Mouse (Mus musculus): ENCODE measurements at regions not wholly inside any gene's neighbourhood (a gene's known extent, or its start where the extent isn't known, plus 50 kb on each side); places are given as distances from the start of the nearest gene placed in this dataset.

GRCm38 (mm10) chr6:147759485-147759884, 283.9 kb downstream of the Ccdc91 start:
- WGBS (ENCODE audit: insufficient replicate concordance), result 32% methylated on average over 7 of the region's 7 CpGs
- H3K27ac ChIP-seq, result no peak overlapping the region
- ATAC-seq (ENCODE audit: low read depth) (no peak), DNase-seq (no peak)
- H3K27me3 ChIP-seq, result no peaks in the 10 kb centered on the region
- H3K4me1 ChIP-seq (replicated peaks), result peaks cover 6% of the 10 kb centered on the region
- no peak overlapping the region for H3K4me2 ChIP-seq
- H3K4me3 ChIP-seq (replicated peaks), result no peak overlapping the region
- H3K9ac ChIP-seq, result no peak overlapping the region
- no peaks in the 10 kb centered on the region for H3K36me3 ChIP-seq
- no peaks in the 10 kb centered on the region for H3K9me3 ChIP-seq (replicated peaks)

DNA sequence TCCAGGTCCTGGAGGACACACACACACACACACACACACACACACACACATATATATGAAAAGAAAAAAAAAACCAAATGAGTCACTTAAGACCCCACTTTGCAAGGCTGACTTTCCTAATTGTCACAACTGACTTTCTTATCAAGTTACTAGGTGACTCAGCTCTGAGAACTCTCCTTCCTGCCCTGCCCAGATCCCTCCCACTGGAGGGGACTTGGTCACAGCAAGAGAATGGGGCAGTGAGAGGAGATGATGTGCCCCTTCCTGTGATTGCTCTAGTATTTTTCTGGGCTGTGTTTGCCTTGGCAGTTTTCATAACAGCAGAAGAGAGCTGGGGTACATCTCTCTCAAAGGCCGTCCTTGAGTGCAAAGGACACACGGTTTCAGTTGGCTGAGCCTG, 284.5 kb downstream of the Ccdc91 start:
- no peak for DNase-seq
- Histone ChIP-seq H3K4me3 (replicated peaks) (no peak overlapping the region), H3K9ac (no peak overlapping the region), H3K27ac (no peak overlapping the region), H3K4me1 (replicated peaks) (peaks cover 6% of the 10 kb centered on the region), H3K9me3 (replicated peaks) (no peaks in the 10 kb centered on the region), H3K36me3 (no peaks in the 10 kb centered on the region), H3K27me3 (no peaks in the 10 kb centered on the region), H3K4me2 (no peak overlapping the region)
- ATAC-seq (ENCODE audit: low read depth), result peak; percentile 53; the same call in 1 of the 2 replicates
- 41% methylated on average over 2 of the region's 2 CpGs for WGBS (ENCODE audit: insufficient replicate concordance)

GRCm38 (mm10) chr6:147765241-147765640, 281.8 kb upstream of the Far2 start:
- WGBS (ENCODE audit: insufficient replicate concordance), result 54% methylated on average over 1 of the region's 1 CpGs
- no peak overlapping the region for H3K4me3 ChIP-seq (replicated peaks)
- no peak overlapping the region for H3K27ac ChIP-seq
- H3K9me3 ChIP-seq (replicated peaks), result no peaks in the 10 kb centered on the region
- no peak overlapping the region for H3K9ac ChIP-seq
- H3K4me1 ChIP-seq (replicated peaks), result peaks cover 1% of the 10 kb centered on the region
- no peak for ATAC-seq (ENCODE audit: low read depth)
- DNase-seq, result no peak
- H3K4me2 ChIP-seq, result no peak overlapping the region
- H3K27me3 ChIP-seq, result no peaks in the 10 kb centered on the region
- no peaks in the 10 kb centered on the region for H3K36me3 ChIP-seq

- Histone ChIP-seq H3K9me3 (replicated peaks) (no peaks in the 10 kb centered on the region), H3K4me1 (replicated peaks) (no peaks in the 10 kb centered on the region), H3K4me3 (replicated peaks) (no peak overlapping the region), H3K27me3 (no peaks in the 10 kb centered on the region), H3K4me2 (no peak overlapping the region), H3K36me3 (no peaks in the 10 kb centered on the region), H3K27ac (no peak overlapping the region), H3K9ac (no peak overlapping the region)
- 51% methylated on average over 5 of the region's 5 CpGs for WGBS (ENCODE audit: insufficient replicate concordance)
- ATAC-seq (ENCODE audit: low read depth) (no peak), DNase-seq (no peak)
Observed at GRCm38 (mm10) chr6:147769180-147769579, 277.9 kb upstream of the Far2 start.

- Histone ChIP-seq H3K36me3 (no peaks in the 10 kb centered on the region), H3K4me1 (replicated peaks) (no peaks in the 10 kb centered on the region), H3K4me2 (no peak overlapping the region), H3K27ac (no peak overlapping the region), H3K9ac (no peak overlapping the region), H3K27me3 (no peaks in the 10 kb centered on the region), H3K4me3 (replicated peaks) (no peak overlapping the region), H3K9me3 (replicated peaks) (no peaks in the 10 kb centered on the region)
- ATAC-seq (ENCODE audit: low read depth) (no peak), DNase-seq (no peak)
Observed at GRCm38 (mm10) chr6:147770034-147770433, 277.0 kb upstream of the Far2 start.

- Histone ChIP-seq H3K4me1 (replicated peaks) (no peaks in the 10 kb centered on the region), H3K36me3 (no peaks in the 10 kb centered on the region), H3K9me3 (replicated peaks) (no peaks in the 10 kb centered on the region), H3K27ac (no peak overlapping the region), H3K4me3 (replicated peaks) (no peak overlapping the region), H3K9ac (no peak overlapping the region), H3K4me2 (no peak overlapping the region), H3K27me3 (no peaks in the 10 kb centered on the region)
- no peak for DNase-seq
- WGBS (ENCODE audit: insufficient replicate concordance), result 34% methylated on average over 4 of the region's 4 CpGs
- no peak for ATAC-seq (ENCODE audit: low read depth)
Observed at GRCm38 (mm10) chr6:147771411-147771810, 275.6 kb upstream of the Far2 start.

GRCm38 (mm10) chr6:147773904-147774303, 273.2 kb upstream of the Far2 start:
- WGBS (ENCODE audit: insufficient replicate concordance), result 56% methylated on average over 10 of the region's 10 CpGs
- no peak overlapping the region for H3K9ac ChIP-seq
- no peaks in the 10 kb centered on the region for H3K27me3 ChIP-seq
- no peak overlapping the region for H3K27ac ChIP-seq
- no peaks in the 10 kb centered on the region for H3K4me1 ChIP-seq (replicated peaks)
- ATAC-seq (ENCODE audit: low read depth), result no peak
- no peak for DNase-seq
- H3K36me3 ChIP-seq, result no peaks in the 10 kb centered on the region
- H3K4me3 ChIP-seq (replicated peaks), result no peak overlapping the region
- no peak overlapping the region for H3K4me2 ChIP-seq
- no peaks in the 10 kb centered on the region for H3K9me3 ChIP-seq (replicated peaks)

- no peaks in the 10 kb centered on the region for H3K4me1 ChIP-seq (replicated peaks)
- H3K9ac ChIP-seq, result no peak overlapping the region
- 54% methylated on average over 6 of the region's 6 CpGs for WGBS (ENCODE audit: insufficient replicate concordance)
- no peak for DNase-seq
- H3K9me3 ChIP-seq (replicated peaks), result no peaks in the 10 kb centered on the region
- H3K27ac ChIP-seq, result no peak overlapping the region
- H3K36me3 ChIP-seq, result no peaks in the 10 kb centered on the region
- H3K27me3 ChIP-seq, result no peaks in the 10 kb centered on the region
- no peak overlapping the region for H3K4me3 ChIP-seq (replicated peaks)
- ATAC-seq (ENCODE audit: low read depth), result no peak
- H3K4me2 ChIP-seq, result no peak overlapping the region
Observed at GRCm38 (mm10) chr6:147774626-147775025, 272.4 kb upstream of the Far2 start.

GRCm38 (mm10) chr6:147779466-147779865, 267.6 kb upstream of the Far2 start:
- Histone ChIP-seq H3K4me3 (replicated peaks) (no peak overlapping the region), H3K4me2 (no peak overlapping the region), H3K36me3 (no peaks in the 10 kb centered on the region), H3K4me1 (replicated peaks) (no peaks in the 10 kb centered on the region), H3K27ac (no peak overlapping the region), H3K27me3 (no peaks in the 10 kb centered on the region), H3K9ac (no peak overlapping the region), H3K9me3 (replicated peaks) (no peaks in the 10 kb centered on the region)
- DNase-seq (no peak), ATAC-seq (ENCODE audit: low read depth) (no peak)
- 72% methylated on average over 1 of the region's 1 CpGs for WGBS (ENCODE audit: insufficient replicate concordance)

DNA sequence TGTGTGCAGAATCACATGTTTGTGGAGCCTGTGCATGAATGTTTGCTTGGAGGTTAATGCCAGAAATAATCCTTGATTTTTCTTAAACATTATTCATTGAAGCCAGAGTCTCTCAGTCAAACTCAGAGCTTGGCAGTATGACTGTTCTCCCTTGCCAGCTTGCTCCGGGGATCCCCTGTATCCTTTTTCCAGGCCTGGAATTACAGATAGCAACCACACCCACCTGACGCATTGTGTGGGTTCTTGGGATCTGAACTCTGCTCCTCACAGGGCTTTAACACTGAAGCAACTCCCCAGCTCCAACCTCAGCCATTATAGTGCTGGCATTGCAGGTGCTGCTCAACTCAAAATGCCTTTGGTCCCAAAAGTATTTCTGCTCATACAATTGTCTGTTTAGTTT, 262.8 kb upstream of the Far2 start:
- Histone ChIP-seq H3K27ac (no peak overlapping the region), H3K4me2 (no peak overlapping the region), H3K9me3 (replicated peaks) (no peaks in the 10 kb centered on the region), H3K27me3 (no peaks in the 10 kb centered on the region), H3K4me1 (replicated peaks) (no peaks in the 10 kb centered on the region), H3K9ac (no peak overlapping the region), H3K4me3 (replicated peaks) (no peak overlapping the region), H3K36me3 (no peaks in the 10 kb centered on the region)
- ATAC-seq (ENCODE audit: low read depth) (no peak), DNase-seq (no peak)
- 60% methylated on average over 2 of the region's 2 CpGs for WGBS (ENCODE audit: insufficient replicate concordance)

DNA sequence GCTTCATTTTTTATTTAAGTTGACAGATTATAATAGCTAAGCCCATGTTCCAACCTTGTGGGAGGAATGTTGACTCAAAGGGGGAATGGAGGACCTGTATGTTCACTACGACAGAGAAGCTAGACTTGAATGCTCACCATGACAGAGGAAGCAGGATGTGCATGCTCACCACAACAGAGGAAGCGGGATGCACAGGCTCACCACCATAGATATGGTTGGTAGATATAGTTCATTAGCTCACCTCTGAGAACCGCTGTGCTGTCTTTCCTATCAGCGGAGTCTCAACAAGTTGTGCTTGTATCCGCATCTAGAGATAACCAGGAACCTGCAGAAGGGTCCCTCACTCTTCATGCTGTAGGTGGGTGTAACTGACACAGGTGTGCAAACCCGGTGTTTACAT, 262.2 kb upstream of the Far2 start:
- 58% methylated on average over 6 of the region's 6 CpGs for WGBS (ENCODE audit: insufficient replicate concordance)
- H3K36me3 ChIP-seq, result no peaks in the 10 kb centered on the region
- H3K9me3 ChIP-seq (replicated peaks), result no peaks in the 10 kb centered on the region
- no peak for DNase-seq
- H3K4me3 ChIP-seq (replicated peaks), result no peak overlapping the region
- no peak for ATAC-seq (ENCODE audit: low read depth)
- H3K9ac ChIP-seq, result no peak overlapping the region
- no peak overlapping the region for H3K4me2 ChIP-seq
- no peaks in the 10 kb centered on the region for H3K27me3 ChIP-seq
- no peaks in the 10 kb centered on the region for H3K4me1 ChIP-seq (replicated peaks)
- no peak overlapping the region for H3K27ac ChIP-seq

DNA sequence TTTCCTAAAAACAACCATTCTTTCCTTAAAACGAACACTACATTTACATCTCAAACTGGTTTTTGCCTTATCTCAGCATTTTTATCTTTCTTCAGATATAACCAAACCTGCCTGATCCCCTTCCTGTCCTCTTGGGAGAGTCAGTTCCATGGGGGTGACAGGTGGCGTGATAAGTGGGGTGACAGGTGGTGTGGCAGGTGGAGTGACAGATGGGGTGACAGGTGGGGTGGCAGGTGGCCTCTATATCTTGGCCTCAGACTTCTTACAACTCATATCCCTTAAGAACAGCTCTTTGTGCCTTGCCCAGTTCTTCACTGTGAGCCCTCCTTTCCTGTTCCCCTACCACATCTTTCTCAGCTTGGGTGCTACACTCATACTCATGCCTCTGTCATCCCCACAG, 259.0 kb upstream of the Far2 start:
- Histone ChIP-seq H3K9me3 (replicated peaks) (no peaks in the 10 kb centered on the region), H3K4me1 (replicated peaks) (no peaks in the 10 kb centered on the region), H3K27me3 (no peaks in the 10 kb centered on the region), H3K9ac (no peak overlapping the region), H3K36me3 (no peaks in the 10 kb centered on the region), H3K4me3 (replicated peaks) (no peak overlapping the region), H3K4me2 (no peak overlapping the region), H3K27ac (no peak overlapping the region)
- ATAC-seq (ENCODE audit: low read depth), result no peak
- 49% methylated on average over 2 of the region's 2 CpGs for WGBS (ENCODE audit: insufficient replicate concordance)
- no peak for DNase-seq

- Histone ChIP-seq H3K36me3 (no peaks in the 10 kb centered on the region), H3K4me3 (replicated peaks) (no peak overlapping the region), H3K9ac (no peak overlapping the region), H3K4me2 (no peak overlapping the region), H3K4me1 (replicated peaks) (no peaks in the 10 kb centered on the region), H3K9me3 (replicated peaks) (no peaks in the 10 kb centered on the region), H3K27ac (no peak overlapping the region), H3K27me3 (no peaks in the 10 kb centered on the region)
- WGBS (ENCODE audit: insufficient replicate concordance), result 51% methylated on average over 6 of the region's 6 CpGs
- DNase-seq (no peak), ATAC-seq (ENCODE audit: low read depth) (no peak)
Observed at GRCm38 (mm10) chr6:147789112-147789511, 257.9 kb upstream of the Far2 start.
